Mouse (Mus musculus): ENCODE results near the gene Carhsp1. TPM values are rescaled to one million over a fixed set of nuclear protein-coding genes. Genes with fewer than 3 reads are reported as not detected.
A peak's percentile ranks its signal among the peaks of the same experiment; 100 is the strongest.

Carhsp1 gene
- 43.5 and 49.9 TPM in 2 replicates for polyA plus RNA-seq (2012; rRNA removed)

DNA sequence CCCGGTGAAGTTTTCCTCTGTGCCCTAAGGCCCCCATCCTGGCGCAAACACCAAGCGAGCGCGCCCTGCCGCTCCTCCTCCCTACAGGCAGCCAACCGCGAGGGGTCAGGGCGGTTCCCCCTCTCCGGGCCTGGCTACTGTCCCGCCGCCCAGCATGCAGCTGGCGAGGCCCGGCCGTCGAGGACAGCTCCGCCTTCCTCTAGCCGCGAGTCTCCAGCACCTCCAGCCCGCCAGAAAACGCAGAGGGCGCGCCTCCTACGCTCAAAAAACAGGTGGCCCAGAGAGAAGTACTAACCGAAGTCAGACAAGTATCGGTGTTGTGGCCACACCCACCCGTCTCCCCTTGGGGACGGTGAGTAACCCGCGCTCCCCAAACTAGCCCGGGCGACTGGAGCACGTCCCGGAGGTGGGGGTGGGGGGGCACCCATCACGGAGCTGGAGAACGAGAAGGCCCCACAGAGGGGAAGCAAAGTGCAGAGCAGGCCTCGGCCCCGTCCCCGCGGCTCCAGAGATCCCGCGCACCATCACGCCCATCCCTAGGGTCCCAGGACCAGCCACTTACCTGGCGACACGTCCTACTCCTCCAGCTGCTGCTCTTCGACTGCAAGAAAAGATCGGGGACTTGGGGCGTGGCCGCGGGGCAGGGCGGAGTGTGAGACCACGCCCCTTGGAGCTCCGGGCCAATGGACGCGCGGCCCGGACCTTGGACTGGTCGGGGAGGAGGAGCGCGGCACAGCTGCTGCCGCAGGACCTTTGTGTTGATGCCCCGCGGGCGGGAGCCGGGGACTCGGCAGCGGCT is at the start of gene Carhsp1:
TSS of gene Carhsp1 (minus strand) at position 605 of the 799 bp plus-strand sequence.
- DNase-seq (ENCODE audit: low spot score) = peak; percentile 88

DNA sequence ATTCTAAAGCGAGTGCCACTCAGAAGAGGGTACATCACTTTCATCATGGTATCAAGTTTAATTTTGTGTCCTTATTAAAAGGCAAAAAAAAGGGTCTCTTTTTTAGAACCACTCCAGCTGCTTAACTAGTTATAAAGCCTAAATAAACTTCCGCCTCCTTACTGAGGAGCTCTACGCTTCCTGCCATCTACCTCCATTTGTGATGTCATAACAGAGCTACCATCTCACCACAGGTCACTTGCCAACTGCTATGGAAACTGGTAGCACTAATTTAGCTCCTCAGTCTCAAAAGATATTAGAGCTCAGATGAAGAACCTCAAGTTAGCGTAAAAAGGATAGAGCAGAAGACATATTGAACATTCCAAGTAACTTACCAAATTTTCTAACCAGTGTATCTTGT is 48.5 kb upstream of the Carhsp1 start:
- DNase-seq (ENCODE audit: low spot score) = no peak

DNA sequence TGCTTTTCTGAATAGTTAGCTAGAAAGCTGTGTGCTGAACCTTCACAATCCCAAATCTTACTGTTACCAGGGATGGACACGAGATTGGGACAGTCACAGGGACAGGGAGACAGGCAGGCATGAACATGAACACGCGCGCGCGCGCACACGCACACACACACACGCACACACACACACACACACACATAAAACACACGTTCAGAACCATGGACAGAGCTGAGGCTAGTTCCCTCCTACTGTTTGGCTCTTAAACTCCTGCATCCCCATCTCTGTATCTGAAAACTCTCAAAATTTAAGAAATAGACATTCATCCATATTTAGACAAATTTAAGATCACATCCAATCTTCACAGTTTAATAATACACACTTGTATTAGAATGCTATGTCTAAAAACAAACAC is 45.8 kb upstream of the Carhsp1 start:
- DNase-seq (ENCODE audit: low spot score) = no peak

DNA sequence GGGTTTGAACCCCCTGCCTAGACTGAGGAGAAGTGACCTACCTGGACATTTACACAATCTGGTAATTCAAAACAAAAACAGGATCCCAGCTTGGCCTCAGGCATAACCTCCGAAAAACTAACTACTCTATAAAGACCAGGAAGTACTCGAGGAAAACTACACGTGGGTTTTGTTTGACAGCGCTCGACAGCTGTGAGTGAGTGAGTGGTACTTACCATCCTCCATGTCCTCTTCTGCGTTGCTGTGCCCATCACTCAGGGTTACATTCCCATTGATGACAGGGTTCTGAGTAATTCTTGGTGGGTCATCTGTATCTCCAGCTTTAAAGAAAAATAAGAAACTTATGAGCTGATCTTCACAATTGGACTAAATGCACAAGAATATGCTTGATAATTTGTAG is 44.3 kb upstream of the Carhsp1 start:
- no peak for DNase-seq (ENCODE audit: low spot score)

DNA sequence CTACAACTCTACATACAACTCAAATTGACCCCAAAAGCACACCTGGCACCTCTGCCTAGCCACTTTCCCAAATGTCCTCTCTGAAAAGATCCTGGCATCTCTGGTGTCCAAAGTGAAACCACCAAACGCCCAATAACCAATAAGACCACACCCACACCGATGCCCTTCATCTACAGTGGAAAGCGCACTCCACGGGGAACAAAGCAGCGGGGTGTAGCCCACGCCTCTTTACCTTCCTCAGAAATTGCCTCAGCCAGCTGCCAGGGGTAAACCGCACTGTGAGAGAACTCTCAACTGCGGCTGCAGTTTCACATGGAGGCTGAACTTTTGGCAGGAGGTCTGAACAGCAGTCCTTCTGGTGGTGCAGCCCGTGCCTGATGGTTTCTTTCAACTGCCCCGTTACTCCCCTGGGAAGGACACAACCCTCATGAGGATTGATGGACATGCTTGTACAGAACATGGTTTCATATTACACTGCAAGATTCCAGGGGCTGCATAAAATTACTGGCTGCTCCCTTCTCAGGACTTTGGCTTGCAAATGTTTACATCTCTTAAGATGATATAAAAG is 43.6 kb upstream of the Carhsp1 start:
- DNase-seq (ENCODE audit: low spot score) = no peak

DNA sequence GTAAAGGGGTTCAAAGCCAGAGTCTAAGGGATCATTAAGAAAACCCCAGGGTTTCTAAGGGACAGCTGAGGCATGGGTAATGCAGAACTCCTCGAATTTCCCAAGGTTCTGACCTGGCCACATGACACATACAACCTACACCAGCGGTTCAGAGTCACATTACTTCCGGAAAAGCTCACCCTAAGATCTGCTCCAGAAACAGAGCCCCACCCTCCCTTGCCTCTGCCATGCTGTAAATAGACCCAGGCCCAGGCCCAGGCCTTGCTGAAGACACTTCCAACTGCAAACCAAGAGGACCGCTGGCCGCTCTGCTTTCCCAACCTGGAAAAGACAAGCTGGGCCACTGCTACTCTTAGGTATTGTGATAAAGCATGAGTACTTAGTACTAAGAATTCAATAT is 42.9 kb upstream of the Carhsp1 start:
- DNase-seq (ENCODE audit: low spot score) = no peak

DNA sequence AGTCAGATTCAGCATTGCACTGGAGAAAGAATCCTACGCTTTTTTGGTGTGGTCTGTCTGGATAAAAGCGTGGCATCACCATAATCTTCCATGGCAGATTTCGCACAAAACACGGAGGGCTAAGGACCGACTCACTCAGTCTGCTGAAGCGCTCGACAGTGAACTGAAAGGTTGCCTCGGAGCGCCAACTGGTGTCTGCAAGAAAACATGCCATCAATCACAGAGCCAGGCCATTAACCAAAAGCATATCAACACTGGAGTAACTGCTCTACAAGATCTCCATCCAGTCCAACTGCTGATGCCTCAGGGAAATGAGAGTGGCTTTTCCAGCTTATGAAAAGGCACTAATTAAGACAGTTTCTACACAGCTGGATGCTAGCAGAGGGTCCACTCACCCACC is 40.0 kb upstream of the Carhsp1 start:
- no peak for DNase-seq (ENCODE audit: low spot score)

DNA sequence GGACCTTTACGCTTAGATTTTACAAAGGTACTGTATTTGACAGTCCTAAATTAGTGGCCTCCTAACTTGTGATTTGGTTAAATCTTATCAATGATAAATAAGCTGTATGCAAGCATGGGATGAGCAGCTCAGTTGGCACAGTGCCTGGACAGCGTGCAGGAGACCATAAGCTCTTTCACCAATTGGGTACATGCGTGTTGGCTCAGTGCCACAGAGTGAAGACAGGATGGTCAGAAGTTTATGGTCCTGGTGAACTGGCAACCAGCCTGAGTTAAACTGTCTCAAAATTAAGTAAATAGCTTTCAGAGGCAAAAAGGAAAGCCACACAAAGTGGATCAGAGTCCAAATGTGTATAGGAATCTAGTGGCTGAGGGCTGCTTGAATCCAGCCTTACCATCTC is 28.6 kb upstream of the Carhsp1 start:
- DNase-seq (ENCODE audit: low spot score) = no peak

DNA sequence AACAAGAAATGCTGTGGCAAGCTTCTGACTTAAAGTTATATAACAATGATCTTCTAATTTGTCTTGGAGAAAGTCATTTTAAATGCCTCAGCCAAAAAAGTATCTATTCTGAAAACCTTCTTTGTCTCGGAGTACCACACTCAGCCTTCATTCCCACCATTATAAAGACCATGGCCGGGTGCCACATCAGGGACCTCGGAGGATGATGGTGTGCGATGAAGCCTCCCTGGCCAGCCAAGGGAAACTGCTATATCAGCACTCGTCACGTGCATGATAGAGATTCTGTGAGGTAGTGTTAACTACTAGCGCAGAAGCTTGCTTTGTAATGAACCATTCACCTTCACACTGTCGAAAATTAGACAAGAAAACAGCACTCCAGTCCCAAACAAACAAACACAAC is 27.6 kb upstream of the Carhsp1 start:
- DNase-seq (ENCODE audit: low spot score) = no peak

DNA sequence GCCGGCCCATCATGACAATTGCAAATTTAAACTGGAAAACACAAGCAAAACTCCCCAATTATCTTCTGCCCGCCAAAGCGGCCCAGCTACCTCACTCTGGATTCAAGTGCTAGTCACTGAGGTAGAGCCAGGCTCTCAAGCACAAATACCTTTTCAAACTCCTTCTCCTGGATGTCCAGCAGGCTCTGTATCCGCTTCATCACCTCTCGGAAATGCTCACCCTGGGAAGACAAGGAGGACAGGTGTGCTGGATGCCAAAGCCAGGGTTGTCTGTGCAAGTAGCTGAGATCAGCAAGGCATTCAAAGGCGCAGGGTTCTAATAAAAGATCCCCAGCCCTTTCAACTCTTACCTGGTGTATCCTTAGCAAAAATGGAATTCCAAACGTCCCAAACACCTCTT is 19.3 kb upstream of the Carhsp1 start:
- no peak for DNase-seq (ENCODE audit: low spot score)

DNA sequence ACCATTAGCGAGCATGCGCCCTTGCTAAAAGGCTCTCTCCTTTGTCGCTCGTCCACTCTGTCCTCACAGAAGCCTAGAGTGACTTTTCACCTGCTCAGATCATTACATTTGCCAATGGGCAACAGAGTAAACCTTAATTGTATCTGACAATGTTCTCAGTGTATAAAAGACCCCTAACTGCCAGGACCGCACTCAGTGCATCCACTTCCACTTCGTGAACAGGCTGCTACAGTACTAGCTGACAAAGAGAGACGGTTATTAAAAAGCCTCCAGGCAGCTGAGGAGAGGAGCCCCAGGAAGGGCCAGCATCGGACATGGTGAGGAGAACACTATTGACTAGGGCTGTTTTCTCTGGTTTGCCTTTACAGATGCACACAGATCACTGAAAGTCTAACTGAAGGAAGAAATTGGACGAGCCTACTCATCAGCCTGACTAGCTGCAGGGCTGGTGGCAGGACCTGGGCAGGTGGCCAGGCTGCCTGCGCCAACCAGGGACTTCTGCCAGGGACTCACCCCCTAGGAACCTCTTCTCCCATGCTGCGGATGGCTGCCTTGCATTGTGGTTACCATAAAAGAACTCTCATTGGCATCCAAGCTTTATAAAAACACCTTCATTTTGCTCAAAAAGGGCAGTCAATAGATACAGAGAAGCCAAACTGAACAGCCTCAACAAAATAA is 18.2 kb upstream of the Carhsp1 start:
- no peak for DNase-seq (ENCODE audit: low spot score)

DNA sequence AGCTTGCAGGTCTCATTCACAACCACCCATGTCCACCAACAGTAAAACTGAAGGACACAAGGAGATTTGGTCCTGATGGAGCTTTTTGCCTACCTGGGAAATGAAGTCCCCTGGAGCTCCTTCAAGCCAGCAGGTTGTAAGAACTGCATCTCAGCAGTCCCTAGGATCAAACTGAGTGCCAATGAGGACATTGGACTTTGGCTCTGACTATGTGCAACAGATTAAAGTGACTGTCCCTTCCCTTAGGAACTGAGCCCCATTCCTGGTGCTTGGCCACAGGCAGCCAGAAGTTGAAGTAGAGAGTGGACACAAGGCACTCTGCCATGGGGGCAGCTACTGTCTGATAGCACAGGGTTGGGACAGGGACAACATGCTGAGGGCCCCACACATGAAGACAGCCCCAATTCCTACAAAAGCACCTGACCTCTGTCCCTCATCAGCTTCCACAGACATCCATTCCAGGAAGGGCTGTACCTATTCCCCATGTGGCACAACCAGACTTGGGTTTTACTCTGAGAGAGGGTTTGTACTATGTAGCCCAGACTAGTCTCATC is 15.7 kb upstream of the Carhsp1 start:
- DNase-seq (ENCODE audit: low spot score) = no peak

DNA sequence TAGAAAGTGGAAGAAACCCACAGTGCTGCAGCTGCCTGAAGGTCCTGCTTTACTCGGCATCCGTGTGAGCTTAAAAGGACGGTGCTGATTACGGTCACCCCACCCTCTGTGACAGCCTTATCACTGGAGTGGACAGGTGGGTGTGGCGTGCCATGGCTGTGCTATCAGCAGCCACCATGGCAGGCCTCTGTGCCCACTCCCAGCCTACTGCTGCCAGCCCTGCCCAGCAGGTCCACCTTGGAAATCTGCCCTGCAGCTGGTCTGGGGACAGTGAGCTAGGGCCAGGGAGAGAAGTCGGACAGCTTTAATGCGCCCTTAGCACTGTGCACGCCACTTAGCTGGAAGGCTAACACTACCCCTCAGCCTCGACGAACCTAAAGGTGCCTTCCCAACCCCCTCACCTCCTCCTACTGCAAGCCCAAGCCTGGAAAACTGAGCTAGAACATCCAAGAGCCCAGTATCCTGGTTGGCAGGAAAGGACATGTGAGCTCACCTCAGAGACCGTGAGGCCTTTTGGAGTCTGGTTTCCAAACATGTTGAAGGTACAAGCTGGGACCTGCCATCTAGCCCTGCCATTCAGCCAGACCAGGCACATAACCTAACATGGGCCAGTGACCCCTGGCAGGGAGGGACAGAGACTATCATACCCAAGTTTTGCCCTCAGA is 15.0 kb upstream of the Carhsp1 start:
- no peak for DNase-seq (ENCODE audit: low spot score)

DNA sequence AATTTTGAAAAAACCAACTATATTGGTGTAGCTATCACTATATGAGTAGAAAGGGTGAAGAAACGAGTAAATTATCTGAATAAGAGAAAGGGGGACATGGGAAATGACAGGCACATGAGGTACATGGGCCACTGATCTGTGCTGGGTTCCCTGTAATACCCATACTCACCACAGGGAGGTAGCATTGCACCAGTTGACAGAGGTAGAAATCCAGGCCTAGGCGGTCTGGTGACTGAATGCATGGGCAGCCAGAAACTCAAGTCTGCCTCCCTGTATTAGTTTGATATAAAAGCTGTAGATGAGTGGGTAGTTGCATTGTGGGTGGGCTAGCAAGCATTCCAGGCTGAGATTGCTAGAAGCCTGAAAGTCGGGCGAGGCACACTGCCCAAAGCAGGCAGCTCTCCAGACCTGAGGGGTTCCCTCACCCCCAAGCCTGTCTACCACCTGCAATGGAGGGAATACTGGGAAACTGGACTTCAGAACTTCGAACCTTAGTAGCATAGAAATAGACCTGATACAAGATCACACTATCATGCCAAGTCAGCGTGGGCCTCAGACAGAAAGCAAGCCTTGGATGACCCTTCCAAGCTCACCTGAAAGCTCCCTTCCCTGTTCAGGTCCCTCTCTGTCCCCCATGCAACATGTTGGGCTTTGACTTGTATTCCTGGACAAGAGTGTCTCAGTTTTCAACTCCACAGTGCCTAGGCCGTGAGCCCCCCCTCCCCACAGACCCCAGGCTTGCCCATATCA is 14.3 kb upstream of the Carhsp1 start:
- no peak for DNase-seq (ENCODE audit: low spot score)

DNA sequence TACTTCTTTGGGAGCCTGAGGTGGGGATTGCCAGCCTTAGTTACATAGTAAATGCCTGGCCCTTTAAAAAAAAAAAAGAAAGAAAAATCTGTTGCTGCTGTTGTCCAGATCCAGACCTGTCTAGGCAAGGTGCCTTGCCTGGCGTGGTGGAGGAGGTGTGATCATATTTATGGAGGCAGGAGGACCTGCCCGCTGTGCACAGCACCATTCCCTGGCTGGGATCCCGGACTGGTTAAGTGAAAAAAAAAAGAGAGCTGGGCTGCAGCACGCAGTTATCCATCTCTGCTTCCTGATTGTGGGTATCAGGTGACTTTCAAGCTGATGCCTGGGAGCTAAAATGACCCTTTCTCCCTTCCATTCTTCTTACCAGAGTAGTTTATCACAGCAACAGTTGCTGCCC is 13.1 kb upstream of the Carhsp1 start:
- no peak for DNase-seq (ENCODE audit: low spot score)

DNA sequence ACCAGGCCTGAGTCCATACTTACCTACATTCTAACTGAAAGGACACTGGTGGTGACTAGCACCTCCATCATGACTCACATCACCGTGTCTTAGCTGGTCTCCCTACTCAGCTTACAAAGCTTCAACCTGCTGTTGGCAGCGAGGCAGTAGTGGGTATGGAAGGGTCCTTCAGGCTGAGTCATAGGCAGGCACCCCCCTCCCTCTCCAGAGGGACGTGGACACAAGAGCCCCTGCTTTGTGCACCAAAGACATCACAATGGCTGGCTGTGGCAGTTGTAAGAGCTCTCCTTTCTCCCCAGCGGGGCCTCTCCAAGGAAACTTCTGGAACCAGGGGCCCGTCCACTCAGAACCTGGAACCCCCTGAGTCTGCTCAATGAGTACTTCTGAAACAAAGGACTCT is 8.5 kb upstream of the Carhsp1 start, which contains the start of gene Gm5767:
TSS of gene Gm5767 (plus strand) at position 301 of the 400 bp plus-strand sequence.
- DNase-seq (ENCODE audit: low spot score) = no peak

DNA sequence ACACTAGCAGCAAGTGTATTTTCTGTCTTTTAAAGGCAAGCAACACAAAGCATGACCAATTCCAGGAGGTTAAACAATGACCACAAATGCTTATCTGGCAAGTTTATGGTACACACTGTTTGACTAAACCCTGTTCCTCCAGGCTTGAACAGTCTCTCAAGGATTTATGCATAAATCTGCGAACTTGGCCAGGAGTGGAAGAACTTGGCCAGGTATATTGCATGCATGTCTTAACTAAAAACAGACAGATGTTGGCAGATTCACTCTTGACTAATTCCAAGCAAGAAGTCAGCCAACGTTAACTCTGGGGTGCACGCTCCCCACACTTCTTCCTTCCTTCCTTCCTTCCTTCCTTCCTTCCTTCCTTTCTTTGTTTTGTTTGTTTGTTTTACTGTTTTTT is 7.8 kb upstream of the Carhsp1 start:
- no peak for DNase-seq (ENCODE audit: low spot score)

DNA sequence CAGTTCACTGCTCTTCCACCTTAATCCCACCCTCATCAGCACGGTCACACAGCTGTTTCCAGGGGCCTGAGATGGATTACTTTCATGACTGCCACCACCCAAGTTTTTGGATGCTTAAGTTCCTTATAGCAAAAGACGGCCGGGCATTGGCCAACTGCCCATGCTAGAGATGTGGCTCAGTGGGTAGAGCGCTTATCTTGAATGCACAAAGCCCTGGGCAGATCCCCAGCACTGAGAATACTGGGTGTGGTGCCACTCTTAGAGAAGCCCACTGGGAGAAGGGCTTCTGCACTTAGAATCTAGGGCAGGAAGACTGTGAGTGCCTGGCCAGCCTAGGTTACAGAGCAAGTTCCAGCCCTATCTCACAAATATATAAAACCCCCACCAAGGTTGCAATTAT is 6.7 kb upstream of the Carhsp1 start:
- no peak for DNase-seq (ENCODE audit: low spot score)

DNA sequence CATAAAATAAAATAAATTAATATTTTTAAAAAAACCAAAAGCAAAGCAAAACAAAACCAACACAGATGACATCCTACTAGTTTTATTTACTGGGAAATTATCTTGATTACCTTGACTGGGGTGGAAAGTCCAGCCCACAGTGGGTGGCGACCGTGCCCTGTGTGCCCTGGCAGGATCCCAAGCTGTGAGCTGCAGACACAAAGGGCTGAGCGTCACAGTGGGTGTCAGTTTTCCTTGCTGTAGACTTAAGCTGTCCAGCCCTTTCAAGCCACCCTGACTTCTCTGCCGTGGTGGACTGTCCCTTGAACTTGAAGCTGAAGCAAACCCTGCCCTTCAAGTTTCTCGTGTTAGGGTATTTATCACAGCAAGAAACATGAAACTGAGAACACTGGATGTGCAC is 6.1 kb upstream of the Carhsp1 start:
- DNase-seq (ENCODE audit: low spot score) = no peak

DNA sequence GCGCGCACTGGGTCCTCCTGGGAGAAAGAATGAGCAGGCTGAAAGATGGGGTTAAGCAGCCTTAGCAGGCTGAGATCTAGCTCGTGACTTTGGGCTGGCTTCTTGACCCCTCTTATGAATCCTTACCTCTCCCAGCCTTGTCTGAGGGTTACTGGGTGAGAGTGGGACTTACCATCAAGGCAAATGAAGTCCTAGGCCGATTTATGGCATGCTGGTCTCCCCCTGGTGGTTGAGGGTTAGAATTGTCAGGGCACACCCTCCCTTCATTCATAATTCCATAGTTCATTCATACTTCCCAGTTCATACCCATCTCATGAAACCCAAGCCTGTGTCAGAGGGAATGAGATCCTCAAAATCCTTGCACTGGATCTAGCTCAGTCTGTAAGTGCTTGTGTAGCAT is 4.8 kb upstream of the Carhsp1 start:
- DNase-seq (ENCODE audit: low spot score) = no peak

DNA sequence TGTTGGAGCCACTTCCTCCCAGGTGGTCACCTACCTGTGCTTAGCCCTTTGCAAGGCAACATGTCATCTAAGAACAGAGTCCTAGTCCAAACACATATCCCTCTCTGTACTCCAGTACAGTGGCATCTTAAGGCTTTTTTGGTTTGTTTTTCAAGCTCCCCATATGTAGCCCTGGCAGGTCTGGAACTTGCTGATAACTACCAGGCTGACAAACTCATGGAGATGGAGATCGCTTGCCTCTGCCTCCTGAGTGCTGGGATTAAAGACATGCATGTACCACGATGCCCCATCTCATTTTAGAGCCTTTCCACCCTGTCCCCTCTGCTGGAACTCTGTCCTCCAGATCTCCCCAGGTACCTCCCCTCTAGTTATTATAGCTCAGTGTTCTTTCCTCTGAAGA is 4.3 kb upstream of the Carhsp1 start:
- no peak for DNase-seq (ENCODE audit: low spot score)

DNA sequence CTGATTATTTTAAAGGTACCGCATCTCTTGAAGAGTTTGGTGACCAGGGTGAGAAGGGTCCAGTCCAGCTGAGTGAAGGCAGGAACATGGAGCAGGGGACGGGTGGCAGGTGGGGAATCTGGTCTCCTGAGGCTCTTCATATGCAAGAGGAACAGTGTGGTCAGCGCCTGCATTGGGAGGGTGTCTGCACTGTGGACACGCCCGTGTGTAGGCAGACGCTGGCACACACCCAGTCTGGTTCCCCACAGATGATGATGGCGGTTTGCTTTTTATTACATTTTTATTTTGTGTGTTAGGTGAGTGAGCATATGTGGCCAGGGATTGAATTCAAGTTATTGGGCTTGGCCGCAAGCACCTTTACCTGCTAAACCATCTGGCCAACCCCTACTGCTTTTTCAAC is 3.6 kb upstream of the Carhsp1 start:
- DNase-seq (ENCODE audit: low spot score) = no peak
